Mouse (Mus musculus) stomach, postnatal 0 days (tissue): ENCODE measurements at regions not wholly inside any gene's neighbourhood (a gene's known extent, or its start where the extent isn't known, plus 50 kb on each side); places are given as distances from the start of the nearest gene placed in this dataset.

Experiments used
- ATAC-seq: fragments of 200-750 bp; cut with Nextera tagmentation; 2 replicates; pipeline ENCODE4 v1.8.0; 2017; ENCODE audit not compliant: low FRiP score, low TSS enrichment
- DNase-seq: peaks from one replicate; pipeline ENCODE4 v3.0.0-alpha.2; 2016; ENCODE audit warnings: low spot score
- H3K27ac ChIP-seq: fragments of 300-500 bp; sonication (generic); replicated peaks from 2 replicates; pipeline ENCODE4 v1.5.1; 2014; ENCODE audit warnings: mild to moderate bottlenecking, control low read depth
- H3K27me3 ChIP-seq: fragments of 300-500 bp; sonication (generic); 2 replicates; pipeline ENCODE4 v1.6.1; 2014; ENCODE audit warnings: low read length; ENCODE audit not compliant: control insufficient read depth, insufficient read depth
- H3K36me3 ChIP-seq: fragments of 300-500 bp; sonication (generic); 2 replicates; pipeline ENCODE4 v1.6.1; 2014; ENCODE audit warnings: low read length, mixed read lengths; ENCODE audit not compliant: control insufficient read depth, insufficient read depth
- H3K4me1 ChIP-seq: fragments of 300-500 bp; sonication (generic); replicated peaks from 2 replicates; pipeline ENCODE4 v1.6.1; 2014; ENCODE audit warnings: antibody characterized with exemption; ENCODE audit not compliant: control insufficient read depth, insufficient read depth
- H3K4me2 ChIP-seq: fragments of 300-500 bp; sonication (generic); replicated peaks from 2 replicates; pipeline ENCODE4 v1.6.1; 2014; ENCODE audit warnings: low read depth, mild to moderate bottlenecking, control low read depth, moderate library complexity
- H3K4me3 ChIP-seq: fragments of 300-500 bp; sonication (generic); 2 replicates; pipeline ENCODE4 v1.5.1; 2014; ENCODE audit warnings: low read depth, low read length, control low read depth
- H3K9ac ChIP-seq: fragments of 300-500 bp; sonication (generic); 2 replicates; pipeline ENCODE4 v1.6.1; 2014; ENCODE audit warnings: mild to moderate bottlenecking, low read length, control low read depth, mixed read lengths
- H3K9me3 ChIP-seq: fragments of 300-500 bp; sonication (generic); 2 replicates; pipeline ENCODE4 v1.6.1; 2016; ENCODE audit warnings: low read length; ENCODE audit not compliant: control insufficient read depth
- CTCF ChIP-seq: IDR thresholded peaks from 2 replicates; pipeline ENCODE4 v1.5.1; 2016; ENCODE audit warnings: antibody characterized with exemption, low read depth, mild to moderate bottlenecking, moderate library complexity
- EP300 ChIP-seq: optimal IDR thresholded peaks from 2 replicates; pipeline ENCODE3; 2016; ENCODE audit warnings: antibody characterized with exemption
- WGBS: fragments of 180-500 bp; shearing (Covaris S2); extraction: QIAGEN DNeasy Blood & Tissue Kit; methylation state at CpG from one replicate; pipeline ENCODE4 v1.1.7; 2014; 5-methylcytosine and 5-hydroxymethylcytosine counted together

GRCm38 (mm10) chr14:45956624-45957023 lies 298.7 kb upstream of the Ddhd1 start:
- H3K27me3 ChIP-seq, result no peaks in the 10 kb centered on the region
- no peak for DNase-seq
- TF ChIP-seq CTCF (no peak), EP300 (no peak)
- no peak overlapping the region for H3K27ac ChIP-seq
- H3K9me3 ChIP-seq, result no peaks in the 10 kb centered on the region
- H3K4me2 ChIP-seq, result no peak overlapping the region
- WGBS, result 69% methylated on average over 8 of the region's 8 CpGs
- no peaks in the 10 kb centered on the region for H3K36me3 ChIP-seq
- no peaks in the 10 kb centered on the region for H3K4me1 ChIP-seq
- ATAC-seq, result no peak
- H3K4me3 ChIP-seq, result no peak overlapping the region
- H3K9ac ChIP-seq, result no peak overlapping the region

GRCm38 (mm10) chr14:45962474-45962873 lies 304.5 kb upstream of the Ddhd1 start:
- H3K9ac ChIP-seq, result no peak overlapping the region
- H3K4me2 ChIP-seq, result no peak overlapping the region
- WGBS, result 89% methylated on average over 4 of the region's 4 CpGs
- no peaks in the 10 kb centered on the region for H3K9me3 ChIP-seq
- no peak overlapping the region for H3K27ac ChIP-seq
- TF ChIP-seq CTCF (no peak), EP300 (no peak)
- ATAC-seq, result no peak
- no peak overlapping the region for H3K4me3 ChIP-seq
- no peak for DNase-seq
- H3K36me3 ChIP-seq, result no peaks in the 10 kb centered on the region
- H3K27me3 ChIP-seq, result no peaks in the 10 kb centered on the region
- no peaks in the 10 kb centered on the region for H3K4me1 ChIP-seq

GRCm38 (mm10) chr14:45964043-45964442 lies 306.1 kb upstream of the Ddhd1 start:
- no peak overlapping the region for H3K9ac ChIP-seq
- TF ChIP-seq EP300 (no peak), CTCF (no peak)
- ATAC-seq, result no peak
- H3K27ac ChIP-seq, result no peak overlapping the region
- H3K36me3 ChIP-seq, result no peaks in the 10 kb centered on the region
- H3K27me3 ChIP-seq, result no peaks in the 10 kb centered on the region
- no peak overlapping the region for H3K4me3 ChIP-seq
- DNase-seq, result no peak
- no peaks in the 10 kb centered on the region for H3K9me3 ChIP-seq
- 76% methylated on average over 7 of the region's 7 CpGs for WGBS
- no peaks in the 10 kb centered on the region for H3K4me1 ChIP-seq
- no peak overlapping the region for H3K4me2 ChIP-seq

GRCm38 (mm10) chr14:45983206-45983857 lies 325.4 kb upstream of the Ddhd1 start:
- Histone ChIP-seq H3K27ac (0 out of 2 replicates have a peak overlapping the region, but pooled peaks have one; percentile 40), H3K9me3 (no peaks in the 10 kb centered on the region), H3K4me3 (no peak overlapping the region), H3K9ac (no peak overlapping the region), H3K4me2 (no peak overlapping the region), H3K4me1 (0 out of 2 replicates have a peak, but pooled peaks cover 2% of the 10 kb centered on the region), H3K36me3 (no peaks in the 10 kb centered on the region), H3K27me3 (no peaks in the 10 kb centered on the region)
- ATAC-seq, result peak; percentile 93
- peak; percentile 64 for DNase-seq
- 44% methylated on average over 7 of the region's 7 CpGs for WGBS
- TF ChIP-seq CTCF (no peak), EP300 (no peak)

- H3K9ac ChIP-seq, result no peak overlapping the region
- DNase-seq, result no peak
- 55% methylated on average over 20 of the region's 20 CpGs for WGBS
- H3K36me3 ChIP-seq, result no peaks in the 10 kb centered on the region
- 0 out of 2 replicates have a peak, but pooled peaks cover 2% of the 10 kb centered on the region for H3K4me1 ChIP-seq
- no peaks in the 10 kb centered on the region for H3K27me3 ChIP-seq
- no peak for TF ChIP-seq CTCF
- no peak for TF ChIP-seq EP300
- no peaks in the 10 kb centered on the region for H3K9me3 ChIP-seq
- no peak overlapping the region for H3K4me2 ChIP-seq
- H3K27ac ChIP-seq, result no peak overlapping the region
- no peak for ATAC-seq
- H3K4me3 ChIP-seq, result no peak overlapping the region
These were observed 326.4 kb upstream of the Ddhd1 start for GRCm38 (mm10) chr14:45984135-45984892.
